Mouse (Mus musculus) liver, embryonic 11.5 days (tissue): Measurements from ENCODE around the gene 1110002E22Rik. TPM values are rescaled to one million over a fixed set of nuclear protein-coding genes. Genes with fewer than 3 reads are reported as not detected.

ENCODE experiments used
- ATAC-seq: fragments of 200-750 bp; cut with Nextera tagmentation; replicated peaks from 2 replicates; pipeline ENCODE4 v1.8.0; 2017; ENCODE audit warnings: moderate number of reproducible peaks, mild to moderate bottlenecking, moderate TSS enrichment, moderate library complexity; ENCODE audit not compliant: low FRiP score
- DNase-seq: peaks from one replicate; pipeline ENCODE4 v3.0.0-alpha.2; 2017; ENCODE audit warnings: low spot score
- H3K27ac ChIP-seq: fragments of 300-500 bp; sonication (generic); 2 replicates; pipeline ENCODE4 v1.5.1; 2014; ENCODE audit warnings: mild to moderate bottlenecking, low read depth, low read length, control low read depth
- H3K27me3 ChIP-seq: fragments of 300-500 bp; sonication (generic); replicated peaks from 2 replicates; pipeline ENCODE4 v1.6.1; 2014; ENCODE audit warnings: low read length, mixed read lengths; ENCODE audit not compliant: control insufficient read depth, insufficient read depth
- H3K36me3 ChIP-seq: fragments of 300-500 bp; sonication (generic); 2 replicates; pipeline ENCODE4 v1.6.1; 2014; ENCODE audit warnings: mild to moderate bottlenecking, low read length, moderate library complexity, mixed read lengths; ENCODE audit not compliant: control insufficient read depth, insufficient read depth
- H3K4me1 ChIP-seq: fragments of 300-500 bp; sonication (generic); replicated peaks from 2 replicates; pipeline ENCODE4 v1.6.1; 2014; ENCODE audit warnings: low read length, mixed read lengths; ENCODE audit not compliant: control insufficient read depth, insufficient read depth
- H3K4me2 ChIP-seq: fragments of 300-500 bp; sonication (generic); 2 replicates; pipeline ENCODE4 v1.6.1; 2014; ENCODE audit warnings: mild to moderate bottlenecking, control low read depth, moderate library complexity
- H3K4me3 ChIP-seq: fragments of 300-500 bp; sonication (generic); 2 replicates; pipeline ENCODE4 v1.5.1; 2014; ENCODE audit warnings: low read depth, low read length, control low read depth
- H3K9ac ChIP-seq: fragments of 300-500 bp; sonication (generic); 2 replicates; pipeline ENCODE4 v1.6.1; 2014; ENCODE audit warnings: low read depth, low read length, control low read depth
- H3K9me3 ChIP-seq: fragments of 300-500 bp; sonication (generic); 2 replicates; pipeline ENCODE4 v1.6.1; 2016; ENCODE audit warnings: low read length, inconsistent platforms, mixed read lengths; ENCODE audit not compliant: control insufficient read depth
- WGBS: fragments of 180-500 bp; shearing (Covaris S2); extraction: QIAGEN DNeasy Blood & Tissue Kit; methylation state at CpG from one replicate; pipeline ENCODE4 v1.1.7; 2014; 5-methylcytosine and 5-hydroxymethylcytosine counted together
- polyA plus RNA-seq: library from polyadenylated mRNA; unstranded; fragments of >200 nt; fragmentation: Nextera tagmentation; extraction: Ambion mirVana; gene quantifications from 2 replicates; pipeline ENCODE4 v1.2.1, GENCODE M21; 2014

Gene 1110002E22Rik
- polyA plus RNA-seq, 1 experiment from 2014 or later: 0.05 TPM

- Histone ChIP-seq H3K9me3 (no peaks in the 10 kb centered on the region), H3K27me3 (no peaks in the 10 kb centered on the region), H3K4me1 (peaks cover 3% of the 10 kb centered on the region), H3K9ac (no peak overlapping the region), H3K4me2 (no peak overlapping the region), H3K27ac (no peak overlapping the region), H3K36me3 (no peaks in the 10 kb centered on the region; the same call in 1 of the 2 replicates), H3K4me3 (no peak overlapping the region)
- WGBS: 83% methylated on average over 10 of the region's 10 CpGs
- ATAC-seq: no peak
- DNase-seq: no peak
Observed at GRCm38 (mm10) chr3:138123842-138124241, 59.0 kb downstream of the 1110002E22Rik start.

GRCm38 (mm10) chr3:138129110-138129509 lies 64.3 kb downstream of the 1110002E22Rik start:
- peaks cover 3% of the 10 kb centered on the region for H3K4me1 ChIP-seq
- H3K4me2 ChIP-seq: peak overlapping the region; percentile 32; the same call in 1 of the 2 replicates
- H3K9me3 ChIP-seq: no peaks in the 10 kb centered on the region
- ATAC-seq (no peak), DNase-seq (no peak)
- no peaks in the 10 kb centered on the region for H3K27me3 ChIP-seq
- no peak overlapping the region for H3K4me3 ChIP-seq
- H3K9ac ChIP-seq: no peak overlapping the region
- no peak overlapping the region for H3K27ac ChIP-seq
- H3K36me3 ChIP-seq: no peaks in the 10 kb centered on the region
- WGBS: 77% methylated on average over 6 of the region's 6 CpGs

- peak overlapping the region; percentile 31; the same call in 1 of the 2 replicates for H3K4me2 ChIP-seq
- 64% methylated on average over 1 of the region's 1 CpGs for WGBS
- peak overlapping the region; percentile 36 for H3K4me3 ChIP-seq
- H3K9ac ChIP-seq: no peak overlapping the region
- H3K9me3 ChIP-seq: no peaks in the 10 kb centered on the region
- no peaks in the 10 kb centered on the region for H3K27me3 ChIP-seq
- ATAC-seq: no peak
- H3K27ac ChIP-seq: no peak overlapping the region
- DNase-seq: no peak
- no peaks in the 10 kb centered on the region for H3K36me3 ChIP-seq
- H3K4me1 ChIP-seq: peaks cover 3% of the 10 kb centered on the region
Observed at GRCm38 (mm10) chr3:138130692-138131091, 65.8 kb downstream of the 1110002E22Rik start.

Other genes starting within 250 kb of the 1110002E22Rik start
- 2,121 and 2,201 TPM in 2 replicates for gene H2afz, start 200.6 kb upstream of the 1110002E22Rik start, polyA plus RNA-seq
- gene Dnajb14, start 197.4 kb upstream of the 1110002E22Rik start, polyA plus RNA-seq: 9.0 and 9.8 TPM in 2 replicates
- 100 and 105 TPM in 2 replicates for gene Lamtor3, start 146.5 kb upstream of the 1110002E22Rik start, polyA plus RNA-seq
- gene Dapp1, start 83.5 kb upstream of the 1110002E22Rik start, polyA plus RNA-seq: 35.5 and 36.2 TPM in 2 replicates
- gene Gm5105, start 2.3 kb downstream of the 1110002E22Rik start, polyA plus RNA-seq: not detected in 2 replicates
- 13.1 and 13.5 TPM in 2 replicates for gene Trmt10a, start 78.4 kb downstream of the 1110002E22Rik start, polyA plus RNA-seq
- gene Mttp, start 79.9 kb downstream of the 1110002E22Rik start, polyA plus RNA-seq: 45.0 and 53.2 TPM in 2 replicates
- gene 4930579F01Rik, start 128.8 kb downstream of the 1110002E22Rik start, polyA plus RNA-seq: not detected in 2 replicates
- 0.12 and 0.13 TPM in 2 replicates for gene Adh7, start 152.7 kb downstream of the 1110002E22Rik start, polyA plus RNA-seq
- 0.83 and 1.4 TPM in 2 replicates for gene Adh1, start 195.9 kb downstream of the 1110002E22Rik start, polyA plus RNA-seq
- gene Adh6a, start 248.2 kb downstream of the 1110002E22Rik start, polyA plus RNA-seq: not detected in 2 replicates